Mouse (Mus musculus): ENCODE data around the gene Enox1.

The Enox1 gene

DNA sequence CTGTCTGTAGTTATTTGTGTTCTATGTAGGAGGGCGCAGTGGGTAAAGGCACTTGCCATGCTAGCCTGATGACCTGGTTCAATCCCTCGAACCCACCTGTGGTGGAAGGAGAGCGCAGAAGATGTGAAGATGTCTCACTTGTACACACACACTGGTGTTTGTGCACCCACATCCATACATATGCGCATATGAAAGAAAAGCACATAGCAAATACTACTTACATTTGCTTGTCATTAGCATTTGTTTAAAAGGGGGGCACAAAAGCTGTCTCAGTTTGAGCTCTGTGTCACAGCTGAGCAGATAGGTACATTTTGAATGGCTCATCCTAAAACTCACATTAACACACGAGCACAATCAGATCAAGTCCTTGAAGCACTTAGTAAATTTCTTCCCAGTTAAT is 560.4 kb downstream of the Enox1 start:
- no peak for DNase-seq

DNA sequence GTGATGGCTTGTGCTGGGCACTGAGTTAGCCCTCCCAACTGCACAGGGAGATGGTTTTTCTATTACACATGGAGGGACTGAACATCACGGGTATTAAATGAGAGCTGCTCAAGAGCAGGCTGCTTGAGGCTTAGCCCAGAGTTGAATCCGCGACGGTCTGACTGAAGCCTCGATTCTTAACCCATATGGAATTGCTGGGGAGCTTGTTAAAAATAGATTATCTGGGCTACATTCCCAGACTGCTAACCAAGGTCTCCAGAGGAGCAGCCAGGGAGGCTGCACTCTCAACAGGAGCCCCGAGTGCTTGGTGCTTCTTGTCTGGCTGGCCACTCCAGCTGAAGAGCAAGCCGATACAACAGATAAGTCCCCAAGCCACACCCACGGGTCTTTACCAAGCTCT is 562.3 kb downstream of the Enox1 start:
- DNase-seq: no peak

DNA sequence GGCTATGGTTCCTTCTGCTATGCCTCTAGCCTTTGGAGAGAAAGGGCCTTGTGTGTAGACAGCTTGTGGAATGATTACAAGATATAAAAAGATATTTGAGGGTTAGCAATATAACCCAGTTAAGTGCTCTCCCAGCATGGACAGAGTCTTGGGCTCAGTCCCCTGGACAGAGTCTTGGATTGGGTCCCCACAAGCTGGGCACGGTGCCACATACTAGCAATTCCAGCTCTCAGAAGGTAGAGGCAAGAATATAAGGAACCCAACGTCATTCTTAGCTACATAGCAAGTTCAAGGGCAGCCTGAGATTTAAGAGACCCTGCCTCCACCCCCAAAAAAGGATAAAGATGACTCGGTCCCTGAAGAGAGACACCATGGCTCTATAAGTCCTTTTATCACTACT is 581.5 kb downstream of the Enox1 start:
- no peak for DNase-seq

DNA sequence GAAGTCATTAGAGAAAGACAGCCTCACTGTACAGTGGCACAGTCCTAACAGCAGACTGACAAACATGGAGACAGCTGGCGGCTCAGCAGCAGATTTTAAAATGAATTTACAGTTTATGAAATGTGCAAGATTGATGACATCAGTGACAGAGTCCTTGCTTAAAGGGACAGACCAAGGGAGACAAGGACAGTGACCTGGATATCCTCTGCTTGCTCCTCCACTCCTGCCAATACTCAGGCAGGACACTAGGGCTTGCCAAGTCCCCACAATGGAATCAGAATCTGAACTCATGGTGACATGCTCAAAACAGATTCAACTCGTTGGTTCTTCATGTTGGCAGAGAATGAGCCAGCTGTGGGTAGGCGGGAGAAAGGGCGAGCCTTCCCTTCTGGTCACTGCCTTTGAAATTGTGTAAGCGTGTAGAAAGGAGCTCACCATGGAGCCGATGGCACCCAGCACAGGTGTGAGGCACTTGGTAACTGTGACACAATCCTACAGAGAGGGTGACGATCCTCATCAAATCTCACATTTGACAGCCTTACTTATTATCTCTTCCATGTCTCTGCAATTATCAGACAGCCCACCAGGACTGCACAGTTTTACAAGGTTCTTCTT is 582.3 kb downstream of the Enox1 start:
- DNase-seq: no peak

DNA sequence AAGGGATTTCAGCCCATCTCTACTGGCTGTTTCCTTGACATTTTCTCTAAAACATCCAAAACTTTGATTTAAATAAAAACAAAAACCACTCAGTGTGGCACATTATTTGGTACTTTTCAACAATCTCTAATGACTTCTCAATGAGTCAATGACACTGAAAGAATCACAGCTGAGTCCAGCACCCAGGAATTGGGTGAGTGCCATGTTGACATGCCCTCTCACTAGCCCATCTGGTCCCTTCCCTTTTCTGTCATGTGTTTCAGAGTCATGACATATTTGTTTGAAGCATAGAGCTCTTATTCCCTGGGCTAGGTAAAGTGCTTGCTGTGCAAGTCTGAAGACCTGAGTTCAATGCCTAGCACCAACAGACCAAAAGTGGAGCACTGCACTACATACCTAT is 582.8 kb downstream of the Enox1 start:
- DNase-seq: no peak

DNA sequence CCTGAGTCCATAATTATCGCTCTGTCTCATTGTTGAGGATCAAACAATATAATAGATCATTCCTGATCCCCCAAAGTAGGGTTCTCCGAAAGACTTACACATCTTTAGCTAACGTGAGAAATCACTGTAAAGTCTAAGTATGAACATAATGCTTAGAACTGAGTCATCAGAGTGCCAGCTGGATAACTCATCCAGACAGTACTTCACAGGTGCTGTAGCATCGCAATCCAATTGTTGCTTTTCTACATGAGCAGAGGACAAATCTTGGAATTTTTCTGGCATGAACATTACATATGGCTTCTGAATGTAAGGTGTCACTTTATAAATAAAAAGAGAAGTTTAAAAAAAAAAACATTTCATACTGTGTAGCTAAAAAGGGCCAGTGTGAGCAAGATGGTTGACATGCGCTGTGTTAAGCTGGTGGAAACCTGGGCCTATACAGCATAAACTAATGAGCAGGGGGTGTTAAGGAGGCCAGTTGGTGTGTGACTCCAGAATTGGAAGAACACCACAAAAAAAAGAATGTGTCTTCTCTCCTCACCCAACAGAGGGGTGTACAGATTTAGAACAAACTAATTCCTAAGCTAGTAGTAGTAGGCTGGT is 588.2 kb downstream of the Enox1 start:
- DNase-seq: no peak

DNA sequence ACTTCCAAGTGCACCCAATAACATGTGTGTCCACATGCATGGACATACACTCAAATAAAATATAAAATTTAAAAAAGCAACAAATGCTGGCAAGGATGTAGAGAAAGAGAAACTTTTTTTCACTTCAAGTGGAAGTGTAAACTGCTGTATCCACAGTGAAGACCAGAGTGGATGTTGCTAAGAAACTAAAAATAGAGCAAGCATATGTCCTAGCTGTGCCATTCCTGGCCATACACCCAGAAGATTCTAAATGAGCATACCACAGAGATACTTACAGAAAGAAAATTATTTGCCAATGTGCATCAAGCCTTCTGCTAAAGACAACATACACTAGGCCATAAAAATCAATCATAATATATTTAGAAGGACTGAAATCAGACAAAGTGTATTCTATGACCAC is 592.4 kb downstream of the Enox1 start:
- DNase-seq: no peak
